Mouse (Mus musculus) WW6 (cell line): ENCODE results near the gene Metap1d.

ENCODE experiments used
- DNase-seq: peaks from one replicate; pipeline ENCODE4 v3.0.0-alpha.2; 2013; ENCODE audit warnings: low read depth, low spot score

The Metap1d gene

GRCm38 (mm10) chr2:71527323-71528013 is 74.4 kb downstream of the Metap1d start:
- no peak for DNase-seq

- DNase-seq = no peak
These were observed 75.1 kb downstream of the Metap1d start, which contains the start of gene Dlx1 for GRCm38 (mm10) chr2:71528014-71528713. Dlx1 (plus strand) TSS chr2:71528113.

- DNase-seq = no peak
These were observed 75.8 kb downstream of the Metap1d start for GRCm38 (mm10) chr2:71528714-71529510.

GRCm38 (mm10) chr2:71529511-71530351 is 76.7 kb downstream of the Metap1d start:
- DNase-seq = no peak

- DNase-seq = no peak
These were observed 77.5 kb downstream of the Metap1d start for GRCm38 (mm10) chr2:71530391-71531123.

- DNase-seq = no peak
These were observed 78.1 kb downstream of the Metap1d start for GRCm38 (mm10) chr2:71531124-71531590.

- no peak for DNase-seq
These were observed 79.2 kb downstream of the Metap1d start for GRCm38 (mm10) chr2:71531990-71532970.

GRCm38 (mm10) chr2:71533094-71533493 is 80.0 kb downstream of the Metap1d start:
- DNase-seq = no peak

- DNase-seq = no peak
These were observed 81.4 kb downstream of the Metap1d start for GRCm38 (mm10) chr2:71534242-71535052.

- DNase-seq = no peak
These were observed 87.7 kb downstream of the Metap1d start for GRCm38 (mm10) chr2:71540611-71541417.

- DNase-seq = no peak
These were observed 88.5 kb downstream of the Metap1d start for GRCm38 (mm10) chr2:71541418-71542226.

GRCm38 (mm10) chr2:71542227-71542815 is 89.2 kb downstream of the Metap1d start:
- no peak for DNase-seq

GRCm38 (mm10) chr2:71542816-71543301 is 89.8 kb downstream of the Metap1d start:
- DNase-seq = no peak

GRCm38 (mm10) chr2:71543531-71543930 is 90.5 kb downstream of the Metap1d start:
- no peak for DNase-seq

GRCm38 (mm10) chr2:71543948-71544347 is 90.9 kb downstream of the Metap1d start:
- no peak for DNase-seq
